Mouse (Mus musculus) urinary bladder, adult 2 months (tissue): Measurements from ENCODE around the gene Tapbpl. TPM values are rescaled to one million over a fixed set of nuclear protein-coding genes. Genes with fewer than 3 reads are reported as not detected.

ENCODE experiments used
- DNase-seq: peaks from one replicate; pipeline ENCODE4 v3.0.0; 2022; ENCODE audit warnings: low spot score
- polyA plus RNA-seq: library from polyadenylated mRNA; depleted of rRNA; stranded (reverse); fragments of >200 nt; gene quantifications from 2 replicates; pipeline ENCODE4 v1.2.3, GENCODE M21; 2012

Gene Tapbpl
- polyA plus RNA-seq, 1 experiment: 16.6 TPM

DNA sequence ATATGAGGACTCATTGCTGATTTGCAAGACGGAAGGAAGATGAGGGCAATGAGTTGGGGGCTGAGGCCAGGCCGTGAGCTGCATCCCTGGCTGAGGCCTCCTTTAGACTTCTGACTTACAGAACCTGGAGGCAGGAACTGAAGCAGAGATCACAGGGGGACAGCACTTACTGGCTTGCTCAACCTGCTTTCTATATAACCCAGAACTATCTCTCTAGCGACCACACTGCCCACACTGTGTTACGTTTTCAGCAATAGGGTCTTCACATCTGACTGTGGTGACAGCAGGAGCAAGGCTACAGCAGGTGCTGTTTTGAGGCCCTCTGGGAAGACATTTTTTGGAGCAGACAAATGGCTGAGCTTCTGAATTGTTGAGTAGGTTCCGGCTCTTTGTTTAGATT, 9.0 kb upstream of the Tapbpl start:
- no peak for DNase-seq

DNA sequence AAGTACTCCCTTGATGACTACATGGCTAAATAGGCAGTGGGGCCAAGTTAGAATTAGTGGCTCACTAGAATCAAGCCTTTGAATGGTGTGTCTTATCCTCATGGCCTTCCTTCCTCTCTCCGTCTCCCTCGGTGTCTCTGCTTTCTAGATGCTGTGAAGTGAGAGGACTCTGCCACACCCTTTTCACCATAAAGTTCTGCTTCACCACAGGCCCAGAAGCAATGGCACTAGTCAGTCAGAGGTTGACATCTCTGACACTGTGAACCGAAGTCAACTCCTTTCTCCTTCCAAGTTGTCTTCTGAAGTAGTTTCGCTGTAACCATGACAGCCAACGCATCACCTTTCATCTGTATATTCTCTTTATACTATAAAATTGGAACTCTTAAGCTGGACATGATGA, 7.9 kb upstream of the Tapbpl start:
- no peak for DNase-seq

DNA sequence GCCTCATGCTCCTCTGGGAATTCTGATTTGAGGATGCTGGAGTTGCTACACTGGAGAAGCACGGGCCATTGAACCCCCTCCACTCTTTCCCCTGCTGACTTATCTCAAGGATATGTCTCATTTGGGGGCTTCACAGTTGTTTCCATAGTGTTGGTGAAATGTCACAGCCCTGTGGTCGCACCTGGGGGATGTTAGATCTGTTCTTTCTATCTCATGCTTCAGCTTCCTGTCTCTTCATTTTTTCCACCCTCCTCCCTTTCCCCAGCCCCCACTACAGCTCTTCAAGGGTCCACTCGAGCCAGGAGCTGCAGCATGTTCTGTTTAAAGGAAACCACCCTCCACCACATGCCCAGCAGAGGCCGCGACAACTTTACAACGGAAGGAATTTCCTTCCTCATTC, 6.7 kb upstream of the Tapbpl start:
- DNase-seq: no peak

- DNase-seq: no peak
Observed at GRCm38 (mm10) chr6:125237421-125237820, 5.8 kb upstream of the Tapbpl start.

- no peak for DNase-seq
Observed at GRCm38 (mm10) chr6:125236782-125237181, 5.1 kb upstream of the Tapbpl start, which contains the start of gene Cd27. Cd27 (minus strand) TSS chr6:125237010.

- DNase-seq: no peak
Observed at GRCm38 (mm10) chr6:125236341-125236740, 4.7 kb upstream of the Tapbpl start.

GRCm38 (mm10) chr6:125234520-125234828, 2.8 kb upstream of the Tapbpl start:
- DNase-seq: no peak

DNA sequence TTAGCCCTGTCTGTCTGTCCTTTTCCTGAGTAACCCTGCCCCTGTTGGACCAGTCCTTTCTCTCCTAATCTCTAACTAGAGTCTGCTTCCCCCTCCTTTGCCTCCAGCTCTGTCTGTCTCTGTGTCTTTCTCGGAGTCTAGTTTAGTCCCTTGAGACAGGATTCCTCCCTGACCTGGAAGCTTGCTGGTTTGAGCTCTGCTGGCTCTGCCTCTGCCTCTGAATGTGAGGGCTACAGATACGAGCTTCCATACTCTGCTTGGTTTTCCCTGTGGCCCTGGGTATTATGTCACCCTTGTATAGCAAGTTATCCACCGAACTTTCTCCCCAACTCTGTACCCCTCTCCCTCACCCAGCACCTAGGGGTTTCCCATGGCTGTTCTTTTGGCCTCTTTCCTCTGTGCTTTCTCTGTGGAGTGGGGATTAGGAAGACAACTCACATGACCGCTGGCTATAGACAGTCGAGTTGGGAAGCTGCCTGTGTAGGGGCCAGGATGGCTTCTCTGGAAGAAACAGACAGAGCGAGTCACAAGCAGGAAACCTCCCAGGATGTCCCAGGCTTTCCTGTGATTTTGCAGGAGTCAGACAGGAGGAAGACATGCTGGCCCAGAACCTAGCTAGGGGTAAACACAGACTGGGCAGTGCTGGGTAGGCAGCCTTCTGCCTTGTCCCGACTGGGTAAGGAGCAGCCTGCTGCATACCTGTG, 2.3 kb upstream of the Tapbpl start:
- DNase-seq: no peak

- no peak for DNase-seq
Observed at GRCm38 (mm10) chr6:125232516-125232915, 856 bp upstream of the Tapbpl start.

DNA sequence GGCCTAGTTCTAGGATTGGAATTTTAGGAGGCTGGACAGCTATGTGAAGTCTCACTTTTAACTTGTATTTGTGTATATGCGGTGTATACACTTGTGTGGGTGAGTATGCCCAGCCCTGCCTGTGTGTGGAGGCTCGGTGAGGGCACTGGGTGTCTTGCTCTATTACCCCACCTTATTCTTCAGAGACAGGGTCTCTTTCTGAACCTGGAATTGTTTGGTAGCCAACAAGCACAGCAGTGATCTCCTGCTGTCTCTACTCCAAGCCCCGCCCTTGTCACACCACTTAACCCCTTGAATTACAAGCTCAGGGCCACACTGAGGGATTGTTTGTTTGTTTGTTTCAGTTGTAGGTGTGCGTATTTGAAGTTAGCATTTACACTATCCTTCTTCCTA, 381 bp upstream of the Tapbpl start:
- DNase-seq: no peak

GRCm38 (mm10) chr6:125230571-125230970, 1.1 kb downstream of the Tapbpl start:
- no peak for DNase-seq

GRCm38 (mm10) chr6:125225518-125226115, 6.0 kb downstream of the Tapbpl start:
- DNase-seq: no peak

DNA sequence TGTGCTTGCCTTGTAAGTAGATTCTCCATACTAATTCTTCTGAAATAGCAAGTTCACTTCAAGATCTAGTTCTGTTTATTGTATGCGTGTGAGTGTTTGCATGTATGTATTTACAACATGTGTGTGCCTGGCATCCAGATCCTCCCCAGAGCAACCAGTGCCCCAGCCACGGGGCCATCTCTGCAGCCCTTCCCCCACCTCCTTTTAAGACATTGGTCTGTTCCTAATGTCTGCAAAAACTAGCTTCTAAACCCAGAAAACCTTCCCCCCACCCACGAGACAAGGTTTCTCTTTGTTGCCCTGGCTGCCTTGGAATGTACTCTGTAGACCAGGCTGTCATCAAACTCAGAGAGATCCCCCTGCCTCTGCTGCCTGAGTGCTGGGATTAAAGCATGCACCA, 9.1 kb downstream of the Tapbpl start:
- no peak for DNase-seq

GRCm38 (mm10) chr6:125222146-125222545, 9.5 kb downstream of the Tapbpl start:
- DNase-seq: no peak

DNA sequence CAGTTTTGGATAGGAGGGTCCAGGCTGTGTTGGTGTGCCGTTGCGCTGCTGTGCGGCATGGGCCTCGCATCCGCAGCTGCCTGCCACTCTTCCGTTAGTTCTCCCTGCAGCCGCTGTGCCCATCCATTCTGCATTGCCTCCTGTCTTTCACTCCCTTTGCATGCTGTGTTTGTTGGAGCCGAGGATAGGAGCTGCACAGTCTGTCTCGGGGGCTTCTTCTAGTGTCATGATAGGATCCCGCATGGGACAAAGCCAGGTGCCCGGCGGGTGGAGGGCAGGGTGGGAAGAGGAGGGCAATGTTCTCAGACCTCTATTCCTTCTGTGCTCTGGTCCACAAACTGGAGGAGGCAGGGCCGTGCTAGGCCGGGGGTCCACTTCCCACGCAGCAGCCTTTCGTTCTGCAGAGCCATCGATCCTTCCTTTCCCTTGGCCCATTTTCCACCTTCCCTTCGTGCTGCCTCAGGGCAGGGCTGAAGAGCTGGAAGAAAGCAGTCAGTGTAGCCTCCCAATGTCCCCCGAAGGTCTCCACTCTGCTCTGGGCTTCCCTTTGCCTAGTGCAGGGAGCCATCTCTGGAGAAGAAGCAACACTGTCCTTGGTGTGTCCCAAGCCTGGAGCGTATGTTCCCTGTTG, 10.4 kb downstream of the Tapbpl start:
- DNase-seq: no peak

DNA sequence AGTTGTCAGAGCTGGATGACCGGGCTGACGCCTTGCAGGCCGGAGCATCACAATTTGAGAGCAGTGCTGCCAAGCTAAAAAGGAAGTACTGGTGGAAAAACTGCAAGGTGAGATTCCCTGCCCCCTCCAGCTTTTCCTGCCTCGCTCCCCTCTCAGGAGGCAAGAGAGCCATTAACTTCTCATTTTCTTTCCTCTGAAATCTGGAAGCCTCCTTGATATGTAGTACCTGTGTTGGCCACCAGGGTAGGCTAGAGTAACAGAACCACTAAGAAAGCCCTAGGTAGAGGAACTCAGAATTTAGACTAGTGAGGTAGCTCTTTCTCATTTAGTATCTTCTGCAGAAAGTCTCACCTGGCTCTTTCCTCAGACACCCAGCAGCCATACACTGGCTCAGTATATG, 12.7 kb downstream of the Tapbpl start:
- no peak for DNase-seq

GRCm38 (mm10) chr6:125217899-125218298, 13.8 kb downstream of the Tapbpl start:
- no peak for DNase-seq

- DNase-seq: no peak
Observed at GRCm38 (mm10) chr6:125216898-125217297, 14.8 kb downstream of the Tapbpl start.

DNA sequence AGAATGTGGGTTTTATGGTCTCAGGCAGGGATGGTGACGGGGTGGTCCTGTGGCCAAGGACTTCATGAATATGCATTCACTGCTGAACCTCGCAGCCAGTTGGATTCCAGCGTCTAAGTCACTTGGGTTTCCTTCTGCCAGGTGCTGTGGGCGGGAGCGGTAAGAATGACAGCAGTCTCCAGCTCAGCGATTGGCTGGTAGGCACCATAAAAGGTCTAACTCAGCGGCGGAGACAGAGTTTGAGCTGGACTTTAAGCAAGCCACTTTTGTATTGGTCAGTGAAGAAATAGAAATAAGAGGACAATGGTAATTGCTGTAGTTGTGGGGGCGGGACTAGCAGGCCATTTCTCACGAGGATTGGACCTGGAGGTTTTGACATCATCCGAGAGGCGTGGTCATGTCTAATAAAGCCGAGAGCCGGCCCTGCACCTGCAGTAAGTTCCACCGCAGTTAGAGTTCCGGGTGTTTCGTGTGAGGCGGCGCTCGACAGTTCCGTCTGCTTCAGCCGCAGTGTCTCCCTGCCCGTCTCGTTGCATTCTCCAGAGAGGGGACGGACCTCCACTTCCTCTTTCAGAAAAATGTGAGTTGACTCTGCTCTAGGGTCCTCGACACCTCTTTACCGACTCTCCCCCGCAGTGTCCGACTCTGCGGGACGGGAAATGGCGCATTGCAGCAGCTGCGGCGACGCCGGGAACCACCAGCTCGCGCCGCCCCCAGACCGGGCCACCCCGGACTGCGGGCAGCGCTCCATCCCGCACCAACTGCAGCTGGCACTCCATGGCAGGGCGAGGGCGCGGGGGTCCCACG, 16.3 kb downstream of the Tapbpl start, which contains the start of gene Vamp1:
Gene Vamp1, plus strand, starts transcription at position 404 of the 807 bp plus-strand sequence.
- peak; percentile 83 for DNase-seq

- DNase-seq: no peak
Observed at GRCm38 (mm10) chr6:125213715-125214114, 17.9 kb downstream of the Tapbpl start.

DNA sequence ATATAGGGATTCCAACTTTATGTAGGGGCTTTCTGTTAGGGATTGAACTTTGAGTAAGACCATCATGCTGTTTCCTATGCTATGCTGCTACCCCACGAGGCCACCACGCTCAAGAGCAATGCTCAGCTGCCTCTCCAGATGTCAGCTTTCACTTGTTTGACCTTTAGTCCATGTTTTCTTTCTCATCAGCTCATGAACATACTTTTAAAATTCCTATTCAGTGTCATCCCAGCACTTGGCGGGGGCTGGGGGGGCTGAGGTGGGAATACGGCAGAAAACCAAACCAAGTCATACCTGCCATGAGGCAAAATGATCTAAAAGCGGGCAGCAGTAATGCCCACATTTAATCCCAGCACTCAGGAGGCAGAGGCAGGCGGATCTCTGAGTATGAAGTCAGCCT, 18.5 kb downstream of the Tapbpl start:
- no peak for DNase-seq

DNA sequence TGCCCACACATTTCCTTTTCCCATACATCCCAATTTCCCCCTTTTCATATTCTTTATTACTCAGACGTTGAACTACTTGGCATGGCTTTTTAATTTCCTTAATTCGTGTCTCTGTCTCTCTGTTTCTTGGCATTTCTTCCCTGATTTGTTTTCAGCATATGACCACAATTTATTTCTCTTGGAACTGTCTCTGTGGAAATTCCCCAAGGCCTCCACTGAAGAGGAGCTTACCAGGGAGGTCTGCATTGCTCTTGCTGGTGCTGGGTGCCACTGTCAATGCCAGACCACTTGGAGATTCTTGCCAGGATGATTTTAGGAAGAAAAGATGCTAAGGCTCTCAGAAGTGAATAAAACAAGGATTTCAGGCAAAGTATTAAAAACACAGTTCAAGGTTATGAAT, 19.0 kb downstream of the Tapbpl start:
- DNase-seq: no peak

DNA sequence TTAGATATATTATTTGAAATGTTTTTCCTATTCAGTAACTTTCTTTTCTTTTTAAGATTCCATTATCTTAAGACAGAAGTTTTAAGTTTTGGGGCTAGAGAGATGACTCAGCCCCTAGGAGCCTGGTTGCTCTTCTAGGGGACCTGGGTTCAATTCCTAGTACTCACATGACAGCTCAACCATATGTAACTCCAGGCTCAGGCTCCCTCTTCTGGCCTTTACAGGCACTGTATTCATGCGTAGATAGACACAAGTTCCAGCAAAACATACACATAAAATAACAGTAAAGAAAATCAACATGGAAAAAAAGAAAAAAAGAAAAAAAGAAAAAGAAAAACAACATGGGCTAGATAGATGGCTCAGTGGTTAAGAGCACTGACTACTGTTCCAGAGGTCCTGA, 21.2 kb downstream of the Tapbpl start:
- no peak for DNase-seq
